Mouse (Mus musculus): ENCODE measurements around the gene Iqgap3. TPM values are rescaled to one million over a fixed set of nuclear protein-coding genes. Genes with fewer than 3 reads are reported as not detected.

Iqgap3 gene
- polyA plus RNA-seq, 1 experiment from 2014 or later = 4.5 TPM

- DNase-seq (ENCODE audit: low spot score) = no peak
- H3K4me2 ChIP-seq (replicated peaks; ENCODE audit: low read depth) = no peak overlapping the region
- H3K9me3 ChIP-seq (ENCODE audit: control insufficient read depth, low read length) = no peaks in the 10 kb centered on the region
- no peak overlapping the region for H3K4me3 ChIP-seq (ENCODE audit: low read depth, low read length)
- TF ChIP-seq CTCF (IDR thresholded peaks at IDR 0.05; ENCODE audit: low read depth) = no peak
- no peak for TF ChIP-seq EP300 (optimal IDR thresholded peaks at IDR 0.05)
- WGBS = 94% methylated on average over 5 of the region's 9 CpGs
- H3K36me3 ChIP-seq (ENCODE audit: control insufficient read depth, insufficient read depth, low read length) = no peaks in the 10 kb centered on the region
- H3K4me1 ChIP-seq (replicated peaks; ENCODE audit: control insufficient read depth, insufficient read depth) = no peaks in the 10 kb centered on the region
- no peak for ATAC-seq (ENCODE audit: low FRiP score, low TSS enrichment)
- no peak overlapping the region for H3K27ac ChIP-seq (replicated peaks)
- H3K27me3 ChIP-seq (ENCODE audit: control insufficient read depth, insufficient read depth, low read length) = no peaks in the 10 kb centered on the region
- H3K9ac ChIP-seq (ENCODE audit: low read length) = no peak overlapping the region
Observed at GRCm38 (mm10) chr3:88085459-88085858, 3.7 kb downstream of the Iqgap3 start.

GRCm38 (mm10) chr3:88087688-88088087 lies 5.9 kb downstream of the Iqgap3 start:
- 96% methylated on average over 1 of the region's 1 CpGs for WGBS
- peaks cover 8% of the 10 kb centered on the region; the same call in 1 of the 2 replicates for H3K36me3 ChIP-seq (ENCODE audit: control insufficient read depth, insufficient read depth, low read length)
- H3K4me2 ChIP-seq (replicated peaks; ENCODE audit: low read depth) = no peak overlapping the region
- no peak overlapping the region for H3K9ac ChIP-seq (ENCODE audit: low read length)
- H3K9me3 ChIP-seq (ENCODE audit: control insufficient read depth, low read length) = no peaks in the 10 kb centered on the region
- H3K27ac ChIP-seq (replicated peaks) = no peak overlapping the region
- no peaks in the 10 kb centered on the region for H3K27me3 ChIP-seq (ENCODE audit: control insufficient read depth, insufficient read depth, low read length)
- no peak for TF ChIP-seq EP300 (optimal IDR thresholded peaks at IDR 0.05)
- TF ChIP-seq CTCF (IDR thresholded peaks at IDR 0.05; ENCODE audit: low read depth) = peak; percentile 82
- no peak overlapping the region for H3K4me3 ChIP-seq (ENCODE audit: low read depth, low read length)
- no peak for DNase-seq (ENCODE audit: low spot score)
- no peaks in the 10 kb centered on the region for H3K4me1 ChIP-seq (replicated peaks; ENCODE audit: control insufficient read depth, insufficient read depth)
- ATAC-seq (ENCODE audit: low FRiP score, low TSS enrichment) = no peak

GRCm38 (mm10) chr3:88090106-88090505 lies 8.3 kb downstream of the Iqgap3 start:
- Histone ChIP-seq H3K4me1 (replicated peaks; ENCODE audit: control insufficient read depth, insufficient read depth) (no peaks in the 10 kb centered on the region), H3K9ac (ENCODE audit: low read length) (no peak overlapping the region), H3K36me3 (ENCODE audit: control insufficient read depth, insufficient read depth, low read length) (peaks cover 15% of the 10 kb centered on the region; the same call in 1 of the 2 replicates), H3K9me3 (ENCODE audit: control insufficient read depth, low read length) (no peaks in the 10 kb centered on the region), H3K27ac (replicated peaks) (no peak overlapping the region), H3K27me3 (ENCODE audit: control insufficient read depth, insufficient read depth, low read length) (no peaks in the 10 kb centered on the region), H3K4me3 (ENCODE audit: low read depth, low read length) (no peak overlapping the region), H3K4me2 (replicated peaks; ENCODE audit: low read depth) (no peak overlapping the region)
- WGBS = 90% methylated on average over 7 of the region's 7 CpGs
- DNase-seq (ENCODE audit: low spot score) = no peak
- no peak for ATAC-seq (ENCODE audit: low FRiP score, low TSS enrichment)
- TF ChIP-seq EP300 (optimal IDR thresholded peaks at IDR 0.05) = no peak
- no peak for TF ChIP-seq CTCF (IDR thresholded peaks at IDR 0.05; ENCODE audit: low read depth)

- Histone ChIP-seq H3K9ac (ENCODE audit: low read length) (no peak overlapping the region), H3K4me3 (ENCODE audit: low read depth, low read length) (no peak overlapping the region), H3K9me3 (ENCODE audit: control insufficient read depth, low read length) (no peaks in the 10 kb centered on the region), H3K36me3 (ENCODE audit: control insufficient read depth, insufficient read depth, low read length) (peaks cover 15% of the 10 kb centered on the region; the same call in 1 of the 2 replicates), H3K27ac (replicated peaks) (no peak overlapping the region), H3K27me3 (ENCODE audit: control insufficient read depth, insufficient read depth, low read length) (no peaks in the 10 kb centered on the region), H3K4me2 (replicated peaks; ENCODE audit: low read depth) (no peak overlapping the region), H3K4me1 (replicated peaks; ENCODE audit: control insufficient read depth, insufficient read depth) (no peaks in the 10 kb centered on the region)
- DNase-seq (ENCODE audit: low spot score) = no peak
- no peak for ATAC-seq (ENCODE audit: low FRiP score, low TSS enrichment)
- WGBS = 92% methylated on average over 6 of the region's 6 CpGs
- TF ChIP-seq CTCF (IDR thresholded peaks at IDR 0.05; ENCODE audit: low read depth) (no peak), EP300 (optimal IDR thresholded peaks at IDR 0.05) (no peak)
Observed at GRCm38 (mm10) chr3:88090616-88091015, 8.8 kb downstream of the Iqgap3 start.

- 89% methylated on average over 5 of the region's 5 CpGs for WGBS
- ATAC-seq (ENCODE audit: low FRiP score, low TSS enrichment) (no peak), DNase-seq (ENCODE audit: low spot score) (no peak)
- no peak overlapping the region for H3K27ac ChIP-seq (replicated peaks)
- no peaks in the 10 kb centered on the region for H3K9me3 ChIP-seq (ENCODE audit: control insufficient read depth, low read length)
- H3K4me2 ChIP-seq (replicated peaks; ENCODE audit: low read depth) = no peak overlapping the region
- no peak overlapping the region for H3K4me3 ChIP-seq (ENCODE audit: low read depth, low read length)
- H3K9ac ChIP-seq (ENCODE audit: low read length) = no peak overlapping the region
- no peaks in the 10 kb centered on the region for H3K4me1 ChIP-seq (replicated peaks; ENCODE audit: control insufficient read depth, insufficient read depth)
- no peaks in the 10 kb centered on the region for H3K27me3 ChIP-seq (ENCODE audit: control insufficient read depth, insufficient read depth, low read length)
- TF ChIP-seq CTCF (IDR thresholded peaks at IDR 0.05; ENCODE audit: low read depth) (no peak), EP300 (optimal IDR thresholded peaks at IDR 0.05) (no peak)
- H3K36me3 ChIP-seq (ENCODE audit: control insufficient read depth, insufficient read depth, low read length) = peaks cover 18% of the 10 kb centered on the region; the same call in 1 of the 2 replicates
Observed at GRCm38 (mm10) chr3:88094126-88094525, 12.4 kb downstream of the Iqgap3 start.

GRCm38 (mm10) chr3:88097666-88098065 lies 15.9 kb downstream of the Iqgap3 start:
- H3K27me3 ChIP-seq (ENCODE audit: control insufficient read depth, insufficient read depth, low read length) = no peaks in the 10 kb centered on the region
- H3K9me3 ChIP-seq (ENCODE audit: control insufficient read depth, low read length) = no peaks in the 10 kb centered on the region
- TF ChIP-seq CTCF (IDR thresholded peaks at IDR 0.05; ENCODE audit: low read depth) (no peak), EP300 (optimal IDR thresholded peaks at IDR 0.05) (no peak)
- no peak for DNase-seq (ENCODE audit: low spot score)
- H3K4me1 ChIP-seq (replicated peaks; ENCODE audit: control insufficient read depth, insufficient read depth) = no peaks in the 10 kb centered on the region
- H3K36me3 ChIP-seq (ENCODE audit: control insufficient read depth, insufficient read depth, low read length) = peaks cover 17% of the 10 kb centered on the region; the same call in 1 of the 2 replicates
- no peak overlapping the region for H3K9ac ChIP-seq (ENCODE audit: low read length)
- H3K4me3 ChIP-seq (ENCODE audit: low read depth, low read length) = no peak overlapping the region
- WGBS = 80% methylated on average over 6 of the region's 6 CpGs
- no peak overlapping the region for H3K4me2 ChIP-seq (replicated peaks; ENCODE audit: low read depth)
- H3K27ac ChIP-seq (replicated peaks) = no peak overlapping the region
- no peak for ATAC-seq (ENCODE audit: low FRiP score, low TSS enrichment)

Measured in stomach, postnatal 0 days (tissue).